ENCODE assay signal across 8 mouse cellular contexts in genomic region chr7:113242688-113243087, GRCm38 (mm10). TPM values are rescaled to one million over a fixed set of nuclear protein-coding genes. Genes with fewer than 3 reads are reported as not detected.
A peak's percentile ranks its signal among the peaks of the same experiment; 100 is the strongest.
DNase-seq lines count a peak whose midpoint lies in the region; ATAC-seq and TF ChIP-seq lines count a peak whose summit lies in the region.

No protein-coding gene starts in this region.

- intact Hi-C loops in heart, adult 2 months (cut with DNase I): loop anchor here (2.0 kb wide), 1 partner anchor 36 kb away; the partner anchor contains the start of gene Arntl

- no peak for ATAC-seq in heart, embryonic 16.5 days (replicated peaks; ENCODE audit: extremely low read depth, insufficient read depth, low FRiP score)

- no peak overlapping the region for H3ac ChIP-seq in myocyte (ENCODE audit: control insufficient read depth, insufficient read length)

- H3K79me2 ChIP-seq in heart, adult 2 months (replicated peaks; ENCODE audit: control insufficient read depth, insufficient read depth, low read length): peaks cover 2% of the 10 kb centered on the region; the same call in 1 of the 2 replicates
- peaks cover 27% of the 10 kb centered on the region for H3K79me2 ChIP-seq in myocyte (ENCODE audit: control insufficient read depth, insufficient read depth)

- H3K9me3 ChIP-seq in heart, embryonic 10.5 days: no peaks in the 10 kb centered on the region
- no peaks in the 10 kb centered on the region for H3K9me3 ChIP-seq in heart, embryonic 16.5 days (replicated peaks; ENCODE audit: control insufficient read depth, low read length)

- H3K4me2 ChIP-seq in heart, embryonic 16.5 days (ENCODE audit: low read depth, low read length): no peak overlapping the region
- H3K4me2 ChIP-seq in myocyte (ENCODE audit: low read depth): peak overlapping the region; percentile 65

- TF ChIP-seq CTCF in heart, adult 2 months (IDR thresholded peaks at IDR 0.05): no peak

- DNase-seq in heart, adult 2 months: peak; percentile 59 to 68
- no peak for DNase-seq in heart, embryonic 10.5 days (ENCODE audit: low spot score)
- DNase-seq in urinary bladder, postnatal 14 days (ENCODE audit: low spot score): peak; percentile 75
- DNase-seq in urinary bladder, adult 2 months (ENCODE audit: low spot score): no peak
- DNase-seq in embryo, embryonic 9.5 days (ENCODE audit: extremely low spot score): no peak
- DNase-seq in layer of hippocampus, adult 8-10 months (ENCODE audit: low spot score in 2 of 2): no peak

- H3K36me3 ChIP-seq in heart, adult 2 months (ENCODE audit: control insufficient read depth, insufficient read depth, low read length): peaks cover 6% of the 10 kb centered on the region
- no peaks in the 10 kb centered on the region for H3K36me3 ChIP-seq in heart, embryonic 10.5 days
- no peaks in the 10 kb centered on the region for H3K36me3 ChIP-seq in heart, embryonic 16.5 days (ENCODE audit: control insufficient read depth, insufficient read depth)
- no peaks in the 10 kb centered on the region for H3K36me3 ChIP-seq in myocyte (ENCODE audit: control insufficient read depth, insufficient read depth)

- no peak overlapping the region for H3K9ac ChIP-seq in heart, adult 2 months (ENCODE audit: low read depth, low read length)
- H3K9ac ChIP-seq in heart, embryonic 16.5 days (ENCODE audit: low read length): 0 out of 2 replicates have a peak overlapping the region, but pooled peaks have one; percentile 12

- no peaks in the 10 kb centered on the region for H3K27me3 ChIP-seq in heart, adult 2 months (ENCODE audit: control insufficient read depth, insufficient read depth, low read length)
- no peaks in the 10 kb centered on the region for H3K27me3 ChIP-seq in heart, embryonic 10.5 days (ENCODE audit: insufficient read depth, poor library complexity, severe bottlenecking)
- no peaks in the 10 kb centered on the region for H3K27me3 ChIP-seq in heart, embryonic 16.5 days (ENCODE audit: control insufficient read depth, insufficient read depth, low read length)
- H3K27me3 ChIP-seq in myocyte (ENCODE audit: control insufficient read depth, insufficient read depth, insufficient read length): no peaks in the 10 kb centered on the region

- WGBS in heart, adult 2 months: 27% methylated on average over 6 of the region's 6 CpGs
- WGBS in heart, embryonic 10.5 days: 80% methylated on average over 6 of the region's 6 CpGs
- 30% methylated on average over 6 of the region's 6 CpGs for WGBS in heart, embryonic 16.5 days

- H3K4me3 ChIP-seq in heart, adult 2 months: no peak overlapping the region
- no peak overlapping the region for H3K4me3 ChIP-seq in heart, embryonic 10.5 days
- H3K4me3 ChIP-seq in heart, embryonic 16.5 days (ENCODE audit: low read length): no peak overlapping the region
- no peak overlapping the region for H3K4me3 ChIP-seq in myocyte

- H3K27ac ChIP-seq in heart, adult 2 months: peak overlapping the region; percentile 42
- no peak overlapping the region for H3K27ac ChIP-seq in heart, embryonic 10.5 days
- peak overlapping the region; percentile 70 for H3K27ac ChIP-seq in heart, embryonic 16.5 days (ENCODE audit: low read length)

- no peak for TF ChIP-seq EP300 in heart, adult 2 months (IDR thresholded peaks at IDR 0.05; ENCODE audit: insufficient read depth, low read depth, low read length)

- TF ChIP-seq POLR2A in heart, adult 2 months (IDR thresholded peaks at IDR 0.05; ENCODE audit: insufficient read depth, low read depth, low read length): no peak
- TF ChIP-seq POLR2A in myocyte (IDR thresholded peaks at IDR 0.05; ENCODE audit: insufficient read length, low read depth): no peak

- peaks cover 29% of the 10 kb centered on the region for H3K4me1 ChIP-seq in heart, adult 2 months (ENCODE audit: control insufficient read depth, insufficient read depth, low read length)
- H3K4me1 ChIP-seq in heart, embryonic 10.5 days: peaks cover 25% of the 10 kb centered on the region
- peaks cover 42% of the 10 kb centered on the region for H3K4me1 ChIP-seq in heart, embryonic 16.5 days (ENCODE audit: control insufficient read depth, insufficient read depth, low read length)

TF ChIP-seq in myocyte, 11 proteins besides CTCF, POLR2A, EP300 and RAD21:
- TF ChIP-seq MYOG (IDR thresholded peaks at IDR 0.05; ENCODE audit: control insufficient read depth in 1 of 3, insufficient read depth in 1 of 3, insufficient read length in 2 of 3, low read depth in 2 of 3) (peak in 1 of 3 experiments; percentile 55), REST (IDR thresholded peaks at IDR 0.05; ENCODE audit: insufficient read depth, insufficient read length) (no peak), MYOD1 (IDR thresholded peaks at IDR 0.05; ENCODE audit: control insufficient read depth in 1 of 3, insufficient read length in 2 of 3, low read depth in 2 of 3) (peak in 2 of 3 experiments; percentile 33 to 75)

RNA-seq across cellular contexts. Expression of gene Arntl, which starts 35.4 kb away (rescaled TPM):
- 10 to 100 TPM in 1 of 2 experiments, 1 to 10 TPM in 1; 7.2 to 26.7 TPM for total RNA-seq in heart, adult 2 months (2021)
- polyA plus RNA-seq in heart, adult 2 months (2012; rRNA removed): 6.6 and 17.1 TPM in 2 replicates
- polyA plus RNA-seq in heart, embryonic 10.5 days (2016; fragmentation: Nextera tagmentation; extraction: Ambion mirVana): 6.3 and 7.0 TPM in 2 replicates
- polyA plus RNA-seq in urinary bladder, adult 2 months (2012; rRNA removed): 2.7 and 3.1 TPM in 2 replicates
- polyA plus RNA-seq in heart, embryonic 16.5 days (2015; fragmentation: Nextera tagmentation; extraction: Ambion mirVana): 11.0 and 12.4 TPM in 2 replicates
- 10.5 TPM for polyA plus RNA-seq in myocyte (2012; fragmentation: generic; extraction: Trizol)
- 10 to 100 TPM; 28.3 to 37.8 (median 31.9) TPM for total RNA-seq in layer of hippocampus, adult 8-10 months (2022)

Comparison
In these comparisons a context has a peak if more than half of its experiments do, and no peak if none do; other contexts are left out.
1. DNase-seq: peak in heart, adult 2 months (2 of 2) and urinary bladder, postnatal 14 days (single experiment); none in heart, embryonic 10.5 days (single experiment), urinary bladder, adult 2 months (single experiment), embryo, embryonic 9.5 days (single experiment) and layer of hippocampus, adult 8-10 months (0 of 2).